Mouse (Mus musculus) erythroblast, adult 5-6 weeks (primary cell): Measurements from ENCODE around the gene Cd82. TPM values are rescaled to one million over a fixed set of nuclear protein-coding genes. Genes with fewer than 3 reads are reported as not detected.

ENCODE experiments used
- ATAC-seq: replicated peaks from 2 replicates; pipeline ENCODE4 v1.8.0; 2016; ENCODE audit warnings: moderate number of reproducible peaks, mild to moderate bottlenecking, moderate TSS enrichment, inconsistent platforms; ENCODE audit not compliant: poor library complexity, low FRiP score, severe bottlenecking
- total RNA-seq, 2 experiments: library from RNA; stranded (forward) in 1 of 2; stranded (reverse) in 1 of 2; fragments of 150-400 nt in 1 of 2; fragments of 200-764, 138-1000 nt in 1 of 2; gene quantifications; 2 replicates each; pipeline versions ENCODE4 v1.2.3 to v1.2.4; 2015 to 2017; ENCODE audit warnings: low replicate concordance in 2 of 2

Cd82 gene
- total RNA-seq, 2 experiments from 2014 or later = 99.9 to 158 TPM

DNA sequence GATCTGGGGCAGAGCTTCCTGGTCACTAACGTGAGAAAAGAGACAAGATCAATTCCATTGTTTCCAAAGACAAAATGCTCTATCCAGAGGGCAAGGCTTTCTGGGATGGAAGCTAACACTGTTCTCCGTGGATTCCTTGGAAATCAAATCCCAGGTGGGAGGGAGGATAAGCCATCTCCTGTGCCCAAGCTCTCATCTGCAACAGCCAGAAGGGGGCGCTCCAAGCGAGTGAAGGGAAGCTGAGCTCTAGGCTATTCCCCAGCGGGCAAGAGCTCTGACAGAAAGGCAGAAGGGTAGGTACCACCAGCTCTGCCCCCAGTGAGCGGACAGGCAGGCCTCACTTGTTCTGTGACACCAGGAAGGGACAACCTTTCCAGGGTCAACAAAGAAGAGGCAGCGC is 41.6 kb downstream of the Cd82 start:
- peak; percentile 55 for ATAC-seq

DNA sequence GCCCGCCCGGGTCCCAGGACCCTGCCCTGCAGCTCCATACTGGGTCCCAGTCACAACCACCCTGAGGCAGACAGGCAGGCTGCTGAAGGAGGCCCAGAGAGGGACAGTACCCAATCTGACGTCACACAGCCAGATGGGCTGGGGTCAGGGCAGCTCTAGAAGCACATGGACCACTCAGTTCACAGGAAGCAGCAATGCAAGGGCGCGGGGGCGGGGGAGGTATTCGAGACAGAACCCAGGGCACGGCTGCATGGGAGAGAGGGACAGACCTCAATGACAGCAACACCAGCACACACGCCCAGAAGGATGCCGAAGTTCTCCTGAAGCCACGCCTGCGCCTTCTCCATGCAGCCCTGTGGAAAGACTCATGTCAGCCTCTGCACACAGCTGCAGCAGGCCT is 43.0 kb downstream of the Cd82 start:
- no peak for ATAC-seq

DNA sequence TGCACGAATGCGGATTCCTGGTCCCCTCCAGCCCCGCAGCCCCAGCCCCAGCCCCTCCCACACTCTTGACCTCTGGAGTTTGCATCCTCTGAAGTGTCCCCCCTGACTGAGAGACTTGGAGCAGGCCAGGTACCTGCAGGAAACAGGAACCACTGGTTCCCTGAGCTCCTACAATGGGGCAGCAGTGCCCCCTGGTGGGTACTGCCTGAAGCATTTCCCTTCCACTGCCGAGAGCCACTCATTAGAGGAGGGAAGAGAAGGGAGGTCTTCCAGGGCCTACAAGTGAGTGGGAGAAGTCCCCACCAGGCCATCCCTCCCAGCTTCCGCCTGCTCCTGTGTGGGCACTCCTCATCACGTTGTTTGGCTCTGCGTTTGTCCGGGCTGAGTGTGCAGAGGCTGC is 44.5 kb downstream of the Cd82 start:
- ATAC-seq = peak; percentile 47

DNA sequence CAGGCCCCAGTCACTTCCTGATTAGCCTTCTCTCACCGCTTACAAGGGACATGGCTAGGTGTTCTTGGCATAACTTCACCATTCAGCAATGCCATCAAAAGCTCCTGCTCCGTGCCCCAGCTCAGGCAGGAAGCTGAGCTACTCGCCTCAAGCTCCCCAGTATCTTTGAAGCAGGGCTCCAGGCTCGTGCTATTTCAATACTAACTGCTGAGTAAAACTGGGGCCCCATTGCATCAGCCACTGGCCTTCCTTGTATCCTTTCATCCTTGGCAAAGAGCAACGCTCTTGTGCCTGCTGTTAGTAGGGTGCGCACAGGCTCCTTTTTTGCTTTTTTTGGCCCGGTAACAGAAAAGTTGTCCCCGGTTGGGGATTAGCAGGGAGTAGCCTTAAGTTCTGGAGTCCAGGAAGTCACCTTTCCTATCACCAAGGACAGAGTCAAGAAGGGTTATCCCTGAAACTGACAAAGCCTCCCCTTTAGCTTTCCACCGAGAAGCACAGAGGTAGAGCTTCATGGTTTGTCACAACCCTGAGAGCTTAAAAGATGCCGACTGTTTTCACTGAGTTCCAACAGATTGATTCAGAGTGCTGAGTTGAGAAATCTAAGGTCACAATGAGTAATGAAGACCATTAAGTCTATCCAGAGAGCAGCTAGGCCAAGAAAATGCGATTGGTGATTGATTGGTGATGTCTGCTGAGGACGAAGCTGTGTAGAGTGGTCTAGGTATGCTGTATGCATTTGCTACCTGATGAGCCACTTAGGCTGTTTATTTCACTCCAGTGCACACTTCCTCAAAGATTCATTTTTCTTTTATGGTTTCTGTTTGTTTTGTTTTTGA is 45.8 kb downstream of the Cd82 start:
- ATAC-seq = no peak

DNA sequence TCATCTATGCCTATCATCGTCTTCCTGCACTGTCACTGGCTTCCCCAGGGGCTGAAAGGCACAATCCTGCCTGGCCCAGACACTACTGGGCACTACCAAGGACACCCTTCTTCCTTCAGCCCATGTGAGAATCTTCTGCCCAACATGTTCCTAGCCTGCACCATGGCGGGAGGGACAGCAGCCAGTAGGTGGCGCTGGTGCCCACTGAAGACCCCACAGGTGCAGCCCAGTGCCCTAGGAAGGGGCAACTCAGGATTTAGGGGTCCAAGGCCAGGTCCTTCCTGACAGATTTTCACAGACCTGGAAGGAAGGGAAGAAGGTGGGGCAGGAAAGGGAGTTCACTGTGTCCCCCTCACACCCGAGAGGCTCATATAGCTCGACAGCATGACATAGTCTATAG is 47.7 kb downstream of the Cd82 start:
- peak; percentile 43 for ATAC-seq

DNA sequence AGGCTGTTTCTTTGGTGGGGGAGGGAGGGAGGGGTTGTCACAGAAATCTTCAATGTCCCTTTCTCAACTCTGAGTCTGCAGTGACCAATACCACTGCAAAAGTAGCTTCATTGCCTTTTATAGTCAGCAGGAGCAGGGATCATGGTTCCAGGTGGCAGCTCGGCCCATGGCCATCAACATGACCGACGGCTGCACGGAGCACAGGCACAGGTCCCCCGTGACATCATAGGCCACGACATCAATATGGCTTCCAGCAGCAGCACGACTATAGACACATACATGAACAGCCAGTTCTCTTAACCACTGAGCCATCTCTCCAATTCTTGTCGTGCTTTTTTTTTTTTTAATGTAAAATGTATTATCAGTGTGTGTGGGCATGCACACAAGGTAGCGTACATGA is 48.8 kb downstream of the Cd82 start:
- no peak for ATAC-seq

DNA sequence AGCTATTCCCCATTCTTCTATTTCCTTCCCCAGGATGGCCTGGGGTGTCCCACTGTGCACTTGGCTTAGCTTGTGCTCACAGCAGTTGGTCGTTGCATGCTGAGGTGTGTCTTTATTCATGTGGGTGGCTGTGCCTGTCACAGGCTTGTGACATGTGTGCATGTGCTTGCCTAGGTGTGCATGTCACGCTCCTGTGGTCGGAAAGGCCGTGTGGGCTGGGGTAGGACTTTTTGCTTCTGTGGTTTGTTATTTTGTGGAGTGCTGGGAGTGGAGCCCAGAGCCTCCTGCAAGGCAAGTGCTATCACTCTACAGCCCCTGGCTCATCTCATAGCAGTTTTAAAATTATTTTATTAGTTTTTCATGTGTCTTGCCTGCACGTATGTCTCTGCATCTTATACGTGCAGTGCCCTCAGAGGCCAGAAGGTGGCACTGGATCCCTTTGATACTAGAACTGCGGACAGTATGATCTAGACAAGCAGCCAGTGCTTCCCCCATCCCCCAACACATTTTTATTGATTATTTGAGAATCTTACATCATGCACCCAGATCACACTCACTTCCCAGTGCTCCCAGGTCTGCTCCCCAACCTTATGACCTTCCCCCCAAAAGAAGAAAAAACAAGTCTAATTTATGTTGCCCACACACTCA is 49.4 kb downstream of the Cd82 start:
- peak; percentile 51; the same call in 1 of the 2 replicates for ATAC-seq

DNA sequence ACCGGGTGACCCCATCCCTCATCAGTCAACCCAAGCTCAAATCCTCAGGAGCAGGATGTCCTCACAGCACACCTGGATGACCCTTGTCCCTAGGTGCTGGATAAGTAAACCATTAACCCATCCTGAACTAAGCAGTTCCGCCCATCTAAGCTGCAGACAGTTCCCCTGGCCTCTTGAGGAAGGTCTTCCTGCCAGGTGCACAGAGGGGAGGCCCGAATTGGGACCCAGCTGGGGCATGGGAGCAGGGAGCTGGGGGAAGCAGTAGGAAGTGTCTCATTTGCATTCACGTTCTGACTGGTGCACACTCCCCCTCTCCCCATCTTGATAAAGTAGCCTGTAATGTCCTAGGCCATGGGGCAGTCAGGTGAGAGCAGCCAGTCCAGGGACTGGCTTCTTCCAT is 50.8 kb downstream of the Cd82 start:
- ATAC-seq = no peak

DNA sequence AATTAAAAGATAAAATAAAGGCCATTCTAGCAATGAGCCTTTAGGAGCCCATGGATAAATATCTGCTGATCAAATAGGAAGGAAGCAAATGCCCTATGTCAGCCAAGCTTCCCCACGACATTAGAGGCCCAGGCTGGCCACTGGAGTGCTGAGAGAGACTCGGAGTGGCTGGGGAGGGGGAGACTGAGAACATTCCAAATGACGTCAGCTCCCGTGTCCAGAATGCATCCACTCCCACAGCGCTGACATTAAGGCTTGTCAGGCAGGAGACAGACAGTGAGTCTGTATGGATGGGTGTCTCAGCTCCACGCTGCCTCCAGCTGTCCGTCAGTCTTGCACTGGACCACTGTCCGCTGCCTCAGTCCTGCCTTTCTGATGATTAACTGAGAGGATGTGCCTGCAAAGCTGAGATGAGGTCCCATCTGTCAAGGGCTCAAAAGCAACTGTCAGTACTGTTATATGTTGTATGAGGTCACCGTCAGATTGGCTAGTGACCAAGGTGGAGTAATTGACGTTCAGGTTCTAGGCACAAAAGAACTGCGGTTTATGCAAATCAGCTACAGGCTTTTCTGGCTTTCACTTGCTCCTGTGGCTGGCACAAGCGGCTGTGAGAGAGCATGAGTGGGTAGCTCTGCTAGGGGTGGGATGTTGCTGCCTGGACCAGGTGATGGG is 51.9 kb downstream of the Cd82 start:
- no peak for ATAC-seq

DNA sequence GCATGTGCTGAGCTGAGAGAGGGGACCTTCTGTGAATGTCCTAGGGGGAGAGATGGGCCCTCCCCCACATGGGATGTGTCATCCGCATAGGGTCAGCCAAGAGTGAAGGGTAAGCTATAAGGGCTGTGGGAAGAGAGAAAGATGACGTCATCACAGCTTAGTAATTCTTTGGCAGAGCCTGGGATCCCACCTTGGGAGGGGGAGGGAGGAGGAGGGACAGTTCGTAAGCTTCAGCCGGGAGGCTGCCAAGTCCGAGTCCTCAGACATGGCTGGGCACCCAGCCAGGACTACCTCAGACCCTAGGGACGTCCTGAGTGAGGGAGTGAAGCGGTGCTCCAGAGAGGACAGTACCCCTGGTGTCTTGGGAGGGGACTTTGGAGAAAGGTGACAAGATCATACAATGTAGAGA is 57.9 kb downstream of the Cd82 start:
- ATAC-seq = 0 out of 2 replicates have a peak, but pooled peaks have one; percentile 25

DNA sequence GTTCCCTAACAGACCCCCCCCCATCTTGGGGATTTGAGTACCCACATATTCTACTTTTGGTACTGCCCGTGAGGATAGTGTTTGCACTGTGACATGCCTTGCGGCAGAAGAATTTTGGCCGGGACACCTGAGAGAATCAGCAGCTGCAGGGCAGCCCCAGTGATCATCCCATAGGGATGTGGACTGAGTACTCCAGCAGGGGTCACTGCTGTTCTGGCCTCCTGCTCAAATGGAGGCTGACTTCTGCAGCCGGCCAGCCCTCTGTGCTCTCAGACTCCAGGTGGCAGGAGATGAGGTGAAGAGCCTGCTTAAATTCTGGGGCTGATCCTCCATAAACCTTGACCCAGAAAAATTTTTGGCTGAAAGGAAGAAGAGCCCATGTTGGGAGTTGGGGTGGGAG is 58.8 kb downstream of the Cd82 start:
- ATAC-seq = no peak

DNA sequence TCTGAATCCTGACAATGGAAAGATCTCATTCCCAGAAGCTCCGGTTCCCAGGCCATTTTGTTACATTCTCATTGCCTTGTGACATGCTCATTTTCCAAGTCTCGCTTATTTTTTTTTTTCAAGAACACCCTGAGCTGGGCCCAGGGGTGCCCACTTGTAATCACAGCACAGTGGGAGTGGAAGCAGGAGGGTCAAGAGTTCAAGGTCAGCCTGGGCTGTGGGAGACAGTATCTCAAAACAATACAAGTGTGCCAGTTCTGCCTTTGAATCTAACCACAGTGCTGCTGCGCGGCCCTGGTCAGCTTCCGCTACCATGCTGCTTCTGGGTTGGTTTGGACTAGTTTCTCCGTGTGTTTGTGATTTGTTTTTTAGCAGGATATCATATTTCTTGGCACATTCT is 59.7 kb downstream of the Cd82 start:
- no peak for ATAC-seq

DNA sequence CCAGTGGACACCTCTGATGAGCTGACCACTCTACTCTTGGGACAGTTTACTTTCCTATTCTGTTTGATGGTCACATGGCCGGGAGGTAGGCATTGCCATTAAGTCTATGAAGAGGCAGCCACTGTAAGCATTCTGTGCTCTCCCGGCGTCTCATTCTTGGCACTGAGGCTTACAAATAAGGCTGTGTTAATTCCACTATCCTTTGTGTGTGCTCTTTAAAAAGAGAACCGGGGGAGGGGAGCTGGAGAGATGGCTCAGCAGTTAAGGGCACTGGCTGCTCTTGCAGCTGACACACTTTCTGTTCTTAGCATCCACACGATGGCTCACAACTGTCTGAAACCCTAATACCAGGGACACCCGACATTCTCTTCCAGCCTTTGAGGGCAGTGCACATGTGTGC is 71.7 kb downstream of the Cd82 start:
- no peak for ATAC-seq

DNA sequence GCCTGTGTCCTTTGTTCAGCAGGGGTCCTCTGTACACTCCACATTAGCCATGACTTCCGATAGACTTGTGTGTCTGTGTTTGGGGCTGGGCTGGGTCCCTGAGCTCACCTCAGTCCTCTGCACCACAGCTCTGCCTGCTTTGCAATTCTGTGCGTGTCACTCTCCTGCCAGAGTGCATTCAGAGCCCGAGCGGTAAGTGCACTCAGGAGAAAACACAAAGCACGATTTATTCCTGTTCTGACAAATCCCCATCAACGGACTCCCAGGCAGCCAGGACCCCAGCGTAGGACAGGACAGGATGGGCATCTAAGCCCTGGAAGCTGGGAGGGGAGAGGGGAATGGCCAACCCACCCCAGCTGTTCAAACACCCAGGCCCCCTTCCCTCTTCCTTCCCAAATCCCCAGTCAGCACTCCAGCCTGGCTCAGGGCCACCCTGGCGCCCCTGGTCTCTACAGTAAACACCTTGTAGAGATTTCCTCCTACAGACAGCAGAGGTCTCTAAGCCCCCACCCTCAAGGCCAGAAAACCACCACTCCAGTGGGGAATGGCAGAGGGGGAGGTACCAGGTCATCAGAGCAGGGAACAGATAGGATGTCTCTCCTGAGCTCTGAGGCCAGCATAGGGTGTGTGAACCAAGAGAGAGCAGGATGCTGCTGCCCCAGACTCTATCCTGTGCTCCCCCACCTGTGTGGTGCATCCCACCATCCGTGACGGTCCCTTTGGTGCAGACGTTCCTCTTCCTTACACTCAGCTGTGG is 72.6 kb downstream of the Cd82 start:
- no peak for ATAC-seq

DNA sequence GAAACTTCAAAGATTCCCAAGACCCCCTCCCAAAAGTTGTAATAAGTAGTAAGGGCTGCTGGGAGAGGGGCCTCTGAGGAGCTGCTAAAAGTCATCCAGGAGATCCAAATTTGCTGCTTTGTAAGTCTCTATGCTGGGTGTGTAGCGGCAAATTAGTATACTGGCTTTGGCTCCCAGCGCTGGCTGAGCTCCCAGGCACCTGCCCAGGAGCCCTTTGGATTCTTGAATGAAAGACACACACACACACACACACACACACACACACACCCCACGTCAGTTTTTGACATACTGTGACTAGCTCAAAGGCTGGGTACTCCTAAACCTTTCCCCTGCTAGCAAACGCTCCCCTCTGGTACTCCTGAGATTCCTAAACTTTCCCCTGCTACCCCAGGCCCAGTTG is 76.0 kb downstream of the Cd82 start:
- ATAC-seq = no peak

DNA sequence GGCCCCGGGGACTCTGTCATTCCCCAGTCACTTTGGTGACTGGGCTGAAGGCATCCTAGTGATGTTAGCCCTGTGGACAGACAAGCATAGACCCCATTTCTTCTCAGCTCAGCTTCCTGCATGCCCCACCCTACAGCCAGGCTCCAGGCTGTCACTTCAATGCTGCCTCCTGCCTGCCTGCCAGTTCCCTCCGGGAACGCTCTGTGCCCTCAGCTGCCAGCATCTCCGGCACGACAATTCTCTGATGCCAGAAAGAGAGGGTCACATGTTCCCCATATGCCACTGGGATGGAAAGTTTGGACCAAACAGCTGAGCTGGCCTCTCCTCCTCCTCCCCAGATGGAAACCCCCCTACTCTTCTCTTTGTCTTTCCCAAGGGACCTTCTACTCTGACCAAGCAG is 79.1 kb downstream of the Cd82 start:
- ATAC-seq = no peak

DNA sequence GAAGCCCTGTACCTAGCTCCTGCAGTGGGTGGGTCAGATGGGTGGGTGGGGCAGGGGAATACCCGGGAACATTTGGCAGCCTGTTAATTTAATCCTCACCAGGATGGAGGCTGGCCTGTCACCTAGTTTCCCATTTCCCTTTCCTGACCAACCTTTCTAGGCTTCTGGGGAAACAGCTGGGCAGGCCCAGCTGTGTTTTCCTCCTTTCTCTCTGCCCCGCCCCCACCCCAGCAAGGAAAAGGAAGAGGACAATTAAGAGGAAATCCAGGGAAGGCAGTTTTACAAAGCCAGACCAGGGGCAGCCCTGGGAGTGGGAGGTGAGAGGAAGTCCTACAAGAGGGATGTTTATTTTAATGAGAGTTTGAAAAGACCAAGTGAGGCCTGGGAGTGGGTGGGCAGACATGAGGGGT is 82.3 kb downstream of the Cd82 start:
- no peak for ATAC-seq

DNA sequence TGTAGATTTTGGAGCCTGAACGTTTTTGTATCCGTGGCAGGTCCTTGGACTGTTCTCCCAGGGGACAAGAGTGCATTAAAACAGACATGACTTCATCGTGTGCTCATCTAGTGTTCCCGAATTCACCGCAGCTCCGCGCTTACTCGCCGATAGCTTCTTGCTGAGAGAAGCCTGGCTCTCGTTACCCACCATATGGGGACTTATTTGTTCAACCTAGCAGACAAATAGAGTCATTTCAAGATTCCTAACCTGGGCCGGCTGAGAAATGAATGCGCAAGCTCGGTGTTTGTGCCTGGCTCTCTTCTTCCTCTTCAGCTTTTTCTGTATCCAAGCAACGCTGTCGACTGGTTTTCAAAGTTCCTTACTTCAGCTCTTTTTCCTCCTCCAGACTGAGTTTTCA is 85.1 kb downstream of the Cd82 start:
- no peak for ATAC-seq

DNA sequence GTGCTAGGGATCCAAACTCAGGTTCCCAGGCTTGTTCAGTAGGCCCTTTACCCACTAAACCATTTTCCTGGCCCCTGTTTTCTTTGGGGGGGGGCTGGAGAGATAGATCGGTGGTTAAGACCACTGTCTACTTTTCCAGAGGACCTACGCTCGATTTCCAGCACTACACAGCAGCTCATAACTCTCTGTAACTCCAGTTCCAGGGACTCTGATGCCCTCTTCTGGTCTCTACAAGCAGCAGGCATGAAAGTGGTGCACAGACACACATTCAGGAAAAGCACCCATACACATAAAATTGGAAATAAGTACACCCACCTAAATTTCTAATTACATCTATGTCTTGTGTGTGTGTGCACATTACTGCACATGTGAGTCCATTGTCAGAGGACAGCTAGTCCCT is 85.8 kb downstream of the Cd82 start:
- no peak for ATAC-seq

DNA sequence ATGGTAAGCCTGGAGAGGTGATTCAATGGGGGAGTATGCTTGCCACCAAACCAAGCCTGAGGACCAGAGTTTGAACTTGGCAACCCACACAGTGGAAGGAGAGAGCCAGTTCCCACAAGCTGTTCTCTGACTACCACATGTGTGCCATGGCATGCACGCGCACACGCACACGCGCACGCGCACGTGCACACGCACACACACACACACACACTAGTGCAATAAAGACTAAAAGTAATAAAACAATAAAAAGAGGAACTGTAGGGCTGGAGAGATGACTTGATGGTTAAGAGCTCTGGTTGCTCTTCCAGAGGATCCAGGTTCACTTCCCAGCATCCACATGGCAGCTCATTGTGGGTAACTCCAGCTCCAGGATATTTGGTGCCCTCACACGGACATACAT is 90.1 kb downstream of the Cd82 start:
- no peak for ATAC-seq
